Mouse (Mus musculus): ENCODE measurements around the gene Dmwd.

Dmwd gene

DNA sequence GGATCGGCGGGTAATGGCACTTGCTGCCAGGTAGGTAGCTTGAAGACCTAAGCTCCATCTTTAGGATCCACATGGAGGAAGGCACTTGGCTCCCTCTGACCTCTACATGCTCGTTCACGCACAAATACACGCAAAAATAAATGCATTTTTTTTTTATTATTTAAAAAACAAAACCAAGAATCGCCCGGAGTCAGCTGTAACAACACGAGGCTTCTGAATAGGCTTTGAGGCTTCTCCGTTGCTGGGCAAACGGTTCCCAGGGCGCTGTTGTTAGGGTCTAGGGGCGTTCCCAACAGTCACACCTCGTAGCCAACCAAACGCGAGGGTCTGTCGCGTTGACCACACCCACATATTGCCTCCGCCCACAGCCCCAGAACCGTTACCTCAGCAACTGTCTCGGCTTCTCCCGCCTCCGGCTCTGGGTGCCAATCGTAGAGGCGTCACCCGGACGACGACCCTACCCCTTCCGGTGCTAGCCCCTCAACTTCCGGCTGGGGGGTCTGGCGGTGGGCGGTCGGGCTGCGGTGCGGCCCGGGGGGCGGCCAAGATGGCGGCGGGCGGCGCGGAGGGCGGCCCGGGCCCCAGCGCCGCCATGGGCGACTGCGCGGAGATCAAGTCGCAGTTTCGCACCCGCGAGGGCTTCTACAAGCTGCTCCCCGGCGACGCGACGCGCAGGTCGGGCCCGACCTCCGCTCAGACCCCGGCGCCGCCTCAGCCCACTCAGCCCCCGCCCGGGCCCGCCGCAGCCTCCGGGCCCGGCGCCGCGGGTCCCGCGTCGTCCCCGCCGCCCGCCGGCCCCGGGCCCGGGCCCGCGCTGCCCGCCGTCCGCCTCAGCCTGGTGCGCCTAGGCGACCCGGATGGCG lies at the start of gene Dmwd:
TSS of gene Dmwd (plus strand) at position 505 of the 863 bp plus-strand sequence.
- peak; percentile 97 for DNase-seq (ENCODE audit: low spot score)

- DNase-seq (ENCODE audit: low spot score): no peak
Measured at GRCm38 (mm10) chr7:19028067-19028466, 48.0 kb upstream of the Dmwd start.

- DNase-seq (ENCODE audit: low spot score): no peak
Measured at GRCm38 (mm10) chr7:19029084-19029653, 46.9 kb upstream of the Dmwd start.

GRCm38 (mm10) chr7:19031641-19032040 lies 44.4 kb upstream of the Dmwd start:
- no peak for DNase-seq (ENCODE audit: low spot score)

DNA sequence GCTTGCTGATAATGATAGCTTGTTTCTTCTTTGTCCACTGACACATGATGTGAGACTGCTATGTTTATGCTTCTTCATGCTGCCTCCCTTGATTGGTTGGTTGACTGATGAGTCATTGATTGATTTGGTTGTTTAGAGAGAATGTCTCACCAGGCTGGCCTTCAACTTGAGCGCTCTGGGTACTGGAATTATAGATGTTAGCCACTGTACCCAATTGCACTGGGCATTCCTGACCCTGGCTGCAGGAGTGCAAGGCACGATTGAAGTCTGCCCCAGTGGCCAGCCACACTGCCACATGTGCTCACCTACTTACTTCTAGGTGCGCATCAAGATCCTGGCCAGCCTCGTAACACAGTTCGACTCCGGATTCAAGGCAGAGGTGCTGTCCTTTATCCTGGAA lies 31.4 kb upstream of the Dmwd start:
- DNase-seq (ENCODE audit: low spot score): no peak

DNA sequence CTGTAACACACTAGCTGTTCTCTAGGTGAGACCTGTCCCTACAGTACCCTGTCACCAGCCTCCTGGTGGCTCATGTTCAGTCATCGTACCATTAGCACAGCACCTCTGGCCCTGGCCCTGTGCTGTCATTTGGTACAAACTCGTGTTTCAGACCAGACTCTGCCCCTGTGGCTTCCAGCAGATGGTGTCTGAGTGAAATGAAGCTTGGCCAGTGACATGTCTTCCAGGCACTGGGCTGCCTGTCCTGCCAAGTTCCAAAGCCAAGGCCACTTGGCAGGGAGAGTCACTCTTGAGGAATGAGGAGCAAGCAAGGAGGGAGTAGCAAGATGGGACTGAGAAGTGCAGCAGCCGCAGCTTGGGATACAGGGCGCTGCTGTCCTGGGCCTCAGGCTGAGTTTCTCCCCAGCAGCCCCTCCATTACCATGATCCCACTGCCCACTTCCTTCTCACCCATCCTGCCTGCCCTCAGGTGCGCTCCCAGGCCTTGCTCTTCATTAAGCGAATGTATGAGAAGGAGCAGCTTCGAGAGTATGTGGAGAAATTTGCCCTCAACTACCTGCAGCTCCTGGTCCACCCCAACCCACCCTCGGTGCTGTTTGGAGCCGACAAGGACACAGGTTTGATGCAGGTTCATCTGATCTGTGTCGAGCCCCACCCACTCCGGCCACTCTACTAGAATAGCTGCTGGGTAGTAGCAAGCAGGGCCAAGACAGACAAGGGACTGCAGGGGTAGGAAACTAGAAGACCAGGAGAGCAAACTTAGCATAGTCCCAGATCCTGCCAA lies 29.5 kb upstream of the Dmwd start:
- no peak for DNase-seq (ENCODE audit: low spot score)

GRCm38 (mm10) chr7:19048006-19048527 lies 28.0 kb upstream of the Dmwd start:
- DNase-seq (ENCODE audit: low spot score): no peak

GRCm38 (mm10) chr7:19049252-19049651 lies 26.8 kb upstream of the Dmwd start:
- no peak for DNase-seq (ENCODE audit: low spot score)

DNA sequence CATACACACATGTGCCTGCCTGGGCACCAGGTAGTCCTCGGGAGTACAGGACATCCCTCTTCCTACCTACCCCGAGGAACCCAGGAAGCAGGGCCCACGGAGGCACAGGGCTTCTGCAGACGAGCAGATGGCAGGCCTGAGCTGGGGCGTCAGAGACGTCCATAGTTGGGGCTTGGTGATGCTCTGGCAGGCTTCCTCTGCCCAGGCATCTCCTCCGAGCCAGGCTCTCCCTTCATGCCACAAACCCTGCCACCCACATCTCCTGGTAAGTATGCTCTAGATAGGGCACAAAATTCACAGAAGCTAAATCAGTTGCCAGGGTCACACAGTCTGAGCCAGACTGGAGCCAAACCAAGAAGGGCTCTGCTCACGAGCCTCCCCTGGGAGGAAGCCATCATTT lies 25.9 kb upstream of the Dmwd start:
- DNase-seq (ENCODE audit: low spot score): no peak

DNA sequence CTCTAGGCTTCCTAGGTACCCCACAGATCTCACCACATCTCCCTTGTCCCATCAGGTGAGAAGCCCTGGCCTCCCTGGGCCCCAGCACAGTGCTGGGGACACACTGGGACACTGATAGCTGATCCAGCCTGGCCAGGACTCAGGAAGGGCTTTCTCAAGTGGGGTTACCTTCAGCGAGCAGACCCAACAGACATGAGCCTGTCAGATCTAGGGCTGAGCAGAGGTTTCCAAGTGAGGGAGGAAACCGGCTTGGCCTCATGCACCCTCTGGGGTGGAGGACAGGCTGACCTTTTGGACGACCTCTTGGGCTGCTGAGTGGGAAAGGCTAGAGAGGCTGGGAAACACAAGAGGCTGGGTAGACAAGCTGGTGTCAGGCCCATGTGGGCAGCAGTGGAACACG lies 24.9 kb upstream of the Dmwd start:
- DNase-seq (ENCODE audit: low spot score): no peak

GRCm38 (mm10) chr7:19052345-19053135 lies 23.5 kb upstream of the Dmwd start:
- DNase-seq (ENCODE audit: low spot score): peak; percentile 79

GRCm38 (mm10) chr7:19053136-19053532 lies 22.9 kb upstream of the Dmwd start:
- DNase-seq (ENCODE audit: low spot score): peak; percentile 49

- DNase-seq (ENCODE audit: low spot score): peak; percentile 55
Measured at GRCm38 (mm10) chr7:19054047-19054776, 21.8 kb upstream of the Dmwd start, which contains the start of gene Rsph6a. Gene Rsph6a (plus strand): TSS chr7:19054690.

DNA sequence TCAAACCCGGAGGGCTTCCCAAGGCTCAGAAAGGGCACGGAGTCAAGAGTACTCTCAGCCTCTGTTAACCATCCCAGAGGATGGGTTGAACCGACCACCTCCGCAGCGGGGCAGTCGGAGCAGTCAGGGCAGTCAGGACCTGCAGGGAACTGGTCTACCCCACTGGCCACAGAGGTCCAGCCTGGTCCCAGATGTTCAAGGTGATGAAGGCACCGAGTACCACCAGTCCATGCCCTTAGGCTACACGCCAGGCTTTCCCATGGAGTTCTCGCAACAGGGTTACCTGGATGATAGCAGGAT lies 21.3 kb upstream of the Dmwd start:
- no peak for DNase-seq (ENCODE audit: low spot score)

DNA sequence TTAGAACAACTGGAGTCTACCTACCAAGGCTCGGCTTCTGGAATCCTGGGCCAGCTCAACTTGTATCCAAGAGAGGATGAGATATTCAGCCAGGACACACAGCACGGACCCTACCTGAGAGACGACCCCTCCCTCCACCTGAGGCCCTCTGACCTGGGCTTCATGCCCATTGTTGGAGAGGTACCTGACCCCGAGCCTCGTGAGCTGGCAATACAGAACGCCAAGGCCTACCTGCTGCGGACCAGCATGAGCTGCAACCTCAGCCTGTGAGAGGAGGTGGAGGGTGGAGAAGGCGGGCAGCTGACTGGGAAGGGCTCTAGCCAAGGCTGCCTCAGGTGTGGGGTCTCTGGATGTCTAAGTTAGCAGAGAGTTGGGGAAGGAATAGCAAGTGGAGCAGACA lies 20.9 kb upstream of the Dmwd start:
- no peak for DNase-seq (ENCODE audit: low spot score)

DNA sequence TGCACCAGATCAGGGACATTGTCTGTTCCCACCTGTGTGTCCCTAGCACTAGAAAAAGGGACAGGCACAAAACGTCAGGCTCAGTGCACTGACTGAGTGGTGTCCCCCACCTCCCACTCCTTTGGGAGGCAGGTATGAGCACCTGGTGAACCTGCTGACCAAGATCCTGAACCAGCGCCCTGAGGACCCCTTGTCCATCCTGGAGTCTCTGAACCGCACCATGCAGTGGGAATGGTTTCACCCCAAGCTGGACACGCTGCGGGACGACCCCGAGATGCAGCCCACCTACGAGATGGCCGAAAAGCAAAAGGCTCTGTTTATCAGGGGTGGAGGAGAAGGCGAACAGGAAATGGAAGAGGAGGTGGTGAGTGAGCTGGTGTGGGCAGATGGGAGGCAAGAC lies 18.6 kb upstream of the Dmwd start:
- DNase-seq (ENCODE audit: low spot score): no peak

DNA sequence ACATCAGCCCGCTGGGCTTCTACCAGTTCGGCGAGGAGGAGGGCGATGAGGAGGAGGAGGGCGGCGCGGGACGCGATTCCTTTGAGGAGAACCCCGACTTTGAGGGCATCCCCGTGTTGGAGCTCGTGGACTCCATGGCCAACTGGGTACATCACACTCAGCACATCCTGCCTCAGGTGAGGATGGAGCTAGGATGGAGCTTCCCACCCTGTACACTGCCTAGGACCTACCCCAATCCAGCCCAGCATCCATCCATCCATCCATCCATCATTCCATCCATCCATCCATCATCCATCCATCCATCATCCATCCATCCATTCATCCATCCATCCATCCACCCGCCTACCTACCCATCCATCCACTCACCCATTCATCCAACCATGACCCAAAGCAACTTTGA lies 10.1 kb upstream of the Dmwd start:
- DNase-seq (ENCODE audit: low spot score): no peak

- no peak for DNase-seq (ENCODE audit: low spot score)
Measured at GRCm38 (mm10) chr7:19067063-19067462, 9.0 kb upstream of the Dmwd start.

DNA sequence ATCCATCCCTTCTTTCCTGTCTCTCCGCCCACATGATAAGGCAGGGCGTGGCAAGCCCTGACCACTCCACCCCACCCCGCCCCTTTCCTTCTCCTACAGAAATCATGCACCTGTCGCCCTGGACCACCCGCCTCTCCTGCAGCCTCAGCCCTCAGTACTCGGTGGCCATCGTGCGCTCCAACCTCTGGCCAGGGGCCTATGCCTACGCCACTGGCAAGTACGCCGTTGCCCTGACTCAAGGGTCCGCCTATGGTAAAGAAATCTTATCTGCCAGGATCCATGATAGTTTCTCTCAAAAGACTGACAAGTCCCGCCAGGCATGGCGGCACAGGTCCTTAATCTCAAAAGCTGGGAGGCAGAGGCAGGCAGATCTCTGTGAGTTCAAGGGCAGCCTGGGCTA lies 8.1 kb upstream of the Dmwd start:
- no peak for DNase-seq (ENCODE audit: low spot score)

GRCm38 (mm10) chr7:19068707-19069106 lies 7.3 kb upstream of the Dmwd start:
- DNase-seq (ENCODE audit: low spot score): peak; percentile 83

GRCm38 (mm10) chr7:19069500-19069899 lies 6.5 kb upstream of the Dmwd start:
- DNase-seq (ENCODE audit: low spot score): no peak
